Mouse (Mus musculus): ENCODE measurements around the gene Kcnf1. TPM values are rescaled to one million over a fixed set of nuclear protein-coding genes. Genes with fewer than 3 reads are reported as not detected.
"Not testable (repeated sequence)": the region's sequence is repeated elsewhere in the genome, so short reads cannot be mapped to it uniquely, and the experiment has no call there.

The Kcnf1 gene
- polyA plus RNA-seq, 1 experiment from 2014 or later: 0.43 TPM

- H3K27ac ChIP-seq (ENCODE audit: low read length): no peak overlapping the region
- ATAC-seq (ENCODE audit: insufficient number of reproducible peaks, insufficient read depth, low FRiP score, low read depth): no peak
- no peaks in the 10 kb centered on the region for H3K4me1 ChIP-seq (ENCODE audit: control insufficient read depth, insufficient read depth, low read length)
- no peaks in the 10 kb centered on the region for H3K9me3 ChIP-seq (ENCODE audit: control insufficient read depth, low read depth, low read length)
- H3K4me2 ChIP-seq (replicated peaks; ENCODE audit: low read depth, low read length): no peak overlapping the region
- no peak overlapping the region for H3K9ac ChIP-seq (replicated peaks; ENCODE audit: low read depth, low read length)
- WGBS: 70% methylated on average over 7 of the region's 7 CpGs
- no peak overlapping the region for H3K4me3 ChIP-seq (ENCODE audit: low read depth, low read length)
- H3K27me3 ChIP-seq (ENCODE audit: control insufficient read depth, insufficient read depth, low read length): no peaks in the 10 kb centered on the region
- no peaks in the 10 kb centered on the region for H3K36me3 ChIP-seq (ENCODE audit: control insufficient read depth, insufficient read depth, low read length)
These were observed 23.8 kb downstream of the Kcnf1 start for GRCm38 (mm10) chr12:17152840-17153239.

DNA sequence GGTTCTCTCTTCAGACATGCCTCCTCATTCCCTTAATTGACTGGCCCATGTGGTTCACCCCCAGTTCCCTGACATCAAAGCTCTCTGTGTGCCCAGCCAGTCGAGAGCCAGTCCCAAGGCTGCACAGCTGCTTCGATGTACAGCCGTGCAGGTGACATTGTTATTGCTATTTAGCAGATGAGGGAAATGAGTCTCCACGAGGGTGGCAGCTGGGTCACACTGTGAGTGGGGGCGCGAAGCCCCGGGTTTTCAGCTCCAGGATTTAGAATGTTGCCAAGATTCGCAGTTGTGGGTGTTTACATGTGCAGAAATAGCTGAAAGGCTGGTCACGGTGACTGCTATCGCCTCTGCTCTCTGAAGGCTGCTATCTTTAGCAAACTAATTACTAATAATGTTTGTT is 27.8 kb downstream of the Kcnf1 start:
- WGBS: 44% methylated on average over 10 of the region's 10 CpGs
- Histone ChIP-seq H3K4me3 (ENCODE audit: low read depth, low read length) (no peak overlapping the region), H3K4me2 (replicated peaks; ENCODE audit: low read depth, low read length) (no peak overlapping the region), H3K36me3 (ENCODE audit: control insufficient read depth, insufficient read depth, low read length) (no peaks in the 10 kb centered on the region), H3K27ac (ENCODE audit: low read length) (no peak overlapping the region), H3K27me3 (ENCODE audit: control insufficient read depth, insufficient read depth, low read length) (no peaks in the 10 kb centered on the region), H3K4me1 (ENCODE audit: control insufficient read depth, insufficient read depth, low read length) (no peaks in the 10 kb centered on the region), H3K9me3 (ENCODE audit: control insufficient read depth, low read depth, low read length) (no peaks in the 10 kb centered on the region), H3K9ac (replicated peaks; ENCODE audit: low read depth, low read length) (no peak overlapping the region)
- no peak for ATAC-seq (ENCODE audit: insufficient number of reproducible peaks, insufficient read depth, low FRiP score, low read depth)

DNA sequence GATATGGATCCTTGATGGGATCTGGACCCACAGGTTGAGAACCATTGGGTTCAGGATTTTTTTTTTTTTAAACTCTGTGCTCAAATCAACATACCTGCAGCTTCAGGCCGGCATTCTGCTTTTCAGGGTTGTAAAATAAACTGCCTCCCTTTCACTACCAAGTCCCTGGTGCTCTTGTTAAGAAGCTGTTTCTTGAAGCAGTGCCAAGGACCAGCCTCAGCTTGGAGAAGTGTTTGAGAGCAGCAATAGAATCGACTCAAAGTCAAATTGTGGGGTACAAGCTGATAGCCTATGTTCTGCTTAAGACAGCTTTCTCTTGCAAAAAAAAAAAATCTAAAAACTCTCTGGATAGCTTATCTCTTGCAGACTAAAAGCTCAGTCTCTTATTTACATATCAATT is 34.9 kb downstream of the Kcnf1 start:
- Histone ChIP-seq H3K9me3 (ENCODE audit: control insufficient read depth, low read depth, low read length) (no peaks in the 10 kb centered on the region), H3K27me3 (ENCODE audit: control insufficient read depth, insufficient read depth, low read length) (no peaks in the 10 kb centered on the region), H3K27ac (ENCODE audit: low read length) (no peak overlapping the region), H3K9ac (replicated peaks; ENCODE audit: low read depth, low read length) (no peak overlapping the region), H3K4me1 (ENCODE audit: control insufficient read depth, insufficient read depth, low read length) (no peaks in the 10 kb centered on the region), H3K36me3 (ENCODE audit: control insufficient read depth, insufficient read depth, low read length) (no peaks in the 10 kb centered on the region), H3K4me3 (ENCODE audit: low read depth, low read length) (no peak overlapping the region), H3K4me2 (replicated peaks; ENCODE audit: low read depth, low read length) (no peak overlapping the region)
- ATAC-seq (ENCODE audit: insufficient number of reproducible peaks, insufficient read depth, low FRiP score, low read depth): no peak
- 23% methylated on average over 2 of the region's 2 CpGs for WGBS

GRCm38 (mm10) chr12:17140436-17140835 is 36.3 kb downstream of the Kcnf1 start:
- no peak for ATAC-seq (ENCODE audit: insufficient number of reproducible peaks, insufficient read depth, low FRiP score, low read depth)
- no peaks in the 10 kb centered on the region for H3K27me3 ChIP-seq (ENCODE audit: control insufficient read depth, insufficient read depth, low read length)
- H3K9me3 ChIP-seq (ENCODE audit: control insufficient read depth, low read depth, low read length): no peaks in the 10 kb centered on the region
- no peak overlapping the region for H3K9ac ChIP-seq (replicated peaks; ENCODE audit: low read depth, low read length)
- H3K27ac ChIP-seq (ENCODE audit: low read length): no peak overlapping the region
- H3K4me2 ChIP-seq (replicated peaks; ENCODE audit: low read depth, low read length): no peak overlapping the region
- H3K4me3 ChIP-seq (ENCODE audit: low read depth, low read length): no peak overlapping the region
- H3K36me3 ChIP-seq (ENCODE audit: control insufficient read depth, insufficient read depth, low read length): no peaks in the 10 kb centered on the region
- H3K4me1 ChIP-seq (ENCODE audit: control insufficient read depth, insufficient read depth, low read length): no peaks in the 10 kb centered on the region
- WGBS: 83% methylated on average over 3 of the region's 3 CpGs

- 79% methylated on average over 9 of the region's 9 CpGs for WGBS
- Histone ChIP-seq H3K27me3 (ENCODE audit: control insufficient read depth, insufficient read depth, low read length) (no peaks in the 10 kb centered on the region), H3K4me2 (replicated peaks; ENCODE audit: low read depth, low read length) (no peak overlapping the region), H3K4me1 (ENCODE audit: control insufficient read depth, insufficient read depth, low read length) (no peaks in the 10 kb centered on the region), H3K9me3 (ENCODE audit: control insufficient read depth, low read depth, low read length) (no peaks in the 10 kb centered on the region), H3K9ac (replicated peaks; ENCODE audit: low read depth, low read length) (no peak overlapping the region), H3K27ac (ENCODE audit: low read length) (no peak overlapping the region), H3K36me3 (ENCODE audit: control insufficient read depth, insufficient read depth, low read length) (no peaks in the 10 kb centered on the region), H3K4me3 (ENCODE audit: low read depth, low read length) (no peak overlapping the region)
- ATAC-seq (ENCODE audit: insufficient number of reproducible peaks, insufficient read depth, low FRiP score, low read depth): no peak
These were observed 42.1 kb downstream of the Kcnf1 start for GRCm38 (mm10) chr12:17134546-17135096.

DNA sequence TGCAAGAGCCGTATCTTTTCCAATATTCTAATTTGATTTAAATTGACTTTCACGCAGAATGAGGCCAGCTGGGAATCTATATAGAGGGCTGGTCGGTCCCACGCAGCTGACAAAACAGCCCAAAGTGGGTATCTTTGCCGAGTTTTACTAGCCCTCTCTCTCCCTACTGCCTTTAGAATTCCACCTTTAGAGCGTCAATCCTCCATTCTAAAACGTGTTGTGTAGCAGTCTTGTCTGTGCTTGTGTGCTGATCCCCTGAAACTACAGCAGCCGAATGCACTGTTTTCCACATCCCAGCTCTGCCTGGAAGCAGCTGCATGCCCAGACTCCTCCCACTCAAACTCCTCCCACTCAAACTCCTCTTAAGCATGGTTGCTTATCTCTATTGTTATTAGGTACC is 44.4 kb downstream of the Kcnf1 start:
- Histone ChIP-seq H3K9me3 (ENCODE audit: control insufficient read depth, low read depth, low read length) (no peaks in the 10 kb centered on the region), H3K4me2 (replicated peaks; ENCODE audit: low read depth, low read length) (no peak overlapping the region), H3K4me1 (ENCODE audit: control insufficient read depth, insufficient read depth, low read length) (no peaks in the 10 kb centered on the region), H3K9ac (replicated peaks; ENCODE audit: low read depth, low read length) (no peak overlapping the region), H3K27me3 (ENCODE audit: control insufficient read depth, insufficient read depth, low read length) (no peaks in the 10 kb centered on the region), H3K27ac (ENCODE audit: low read length) (no peak overlapping the region), H3K36me3 (ENCODE audit: control insufficient read depth, insufficient read depth, low read length) (no peaks in the 10 kb centered on the region), H3K4me3 (ENCODE audit: low read depth, low read length) (no peak overlapping the region)
- WGBS: 70% methylated on average over 8 of the region's 8 CpGs
- ATAC-seq (ENCODE audit: insufficient number of reproducible peaks, insufficient read depth, low FRiP score, low read depth): no peak

DNA sequence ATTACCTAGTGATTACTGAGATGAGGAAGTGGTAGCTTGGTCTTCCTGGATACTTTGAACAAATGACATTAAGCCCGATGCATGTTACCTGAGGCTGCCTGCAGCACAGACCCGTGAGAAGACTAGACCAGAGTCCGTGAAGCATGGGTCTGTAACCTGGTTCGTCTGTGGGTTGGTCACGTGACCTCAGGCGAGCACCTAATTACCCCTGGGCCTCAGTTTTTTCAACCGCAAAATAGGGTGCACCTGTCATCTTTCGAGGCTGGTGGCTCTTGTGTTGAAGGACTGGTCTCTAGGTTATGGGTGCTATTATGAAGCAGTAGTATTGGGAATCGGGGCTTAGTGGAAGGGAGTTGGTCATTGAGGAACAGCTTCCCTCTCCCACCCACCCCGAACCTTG is 45.1 kb downstream of the Kcnf1 start:
- H3K4me1 ChIP-seq (ENCODE audit: control insufficient read depth, insufficient read depth, low read length): no peaks in the 10 kb centered on the region
- no peaks in the 10 kb centered on the region for H3K36me3 ChIP-seq (ENCODE audit: control insufficient read depth, insufficient read depth, low read length)
- no peak overlapping the region for H3K9ac ChIP-seq (replicated peaks; ENCODE audit: low read depth, low read length)
- no peak overlapping the region for H3K27ac ChIP-seq (ENCODE audit: low read length)
- no peak overlapping the region for H3K4me3 ChIP-seq (ENCODE audit: low read depth, low read length)
- ATAC-seq (ENCODE audit: insufficient number of reproducible peaks, insufficient read depth, low FRiP score, low read depth): no peak
- no peak overlapping the region for H3K4me2 ChIP-seq (replicated peaks; ENCODE audit: low read depth, low read length)
- H3K9me3 ChIP-seq (ENCODE audit: control insufficient read depth, low read depth, low read length): no peaks in the 10 kb centered on the region
- WGBS: 88% methylated on average over 10 of the region's 10 CpGs
- H3K27me3 ChIP-seq (ENCODE audit: control insufficient read depth, insufficient read depth, low read length): no peaks in the 10 kb centered on the region

- not testable (repeated sequence) for H3K4me2 ChIP-seq (replicated peaks; ENCODE audit: low read depth, low read length); H3K27ac ChIP-seq (ENCODE audit: low read length); H3K9ac ChIP-seq (replicated peaks; ENCODE audit: low read depth, low read length); ATAC-seq (ENCODE audit: insufficient number of reproducible peaks, insufficient read depth, low FRiP score, low read depth); H3K27me3 ChIP-seq (ENCODE audit: control insufficient read depth, insufficient read depth, low read length); H3K4me1 ChIP-seq (ENCODE audit: control insufficient read depth, insufficient read depth, low read length); H3K4me3 ChIP-seq (ENCODE audit: low read depth, low read length); H3K9me3 ChIP-seq (ENCODE audit: control insufficient read depth, low read depth, low read length); H3K36me3 ChIP-seq (ENCODE audit: control insufficient read depth, insufficient read depth, low read length)
- 98% methylated on average over 9 of the region's 12 CpGs for WGBS
These were observed 53.8 kb downstream of the Kcnf1 start for GRCm38 (mm10) chr12:17122881-17123280.

Data from stomach, embryonic 14.5 days (tissue).